Mouse (Mus musculus) kidney, postnatal 0 days (tissue): ENCODE results near the gene Idh3b. TPM values are rescaled to one million over a fixed set of nuclear protein-coding genes. Genes with fewer than 3 reads are reported as not detected.
A peak's percentile ranks its signal among the peaks of the same experiment; 100 is the strongest.

Experiments
- ATAC-seq: fragments of 200-750 bp; cut with Nextera tagmentation; replicated peaks from 2 replicates; pipeline ENCODE4 v1.8.0; 2017; ENCODE audit warnings: low read depth, moderate number of reproducible peaks, moderate TSS enrichment, moderate library complexity; ENCODE audit not compliant: low FRiP score
- DNase-seq: peaks from one replicate; pipeline ENCODE4 v3.0.0-alpha.2; 2016; ENCODE audit warnings: low spot score
- H3K27ac ChIP-seq: fragments of 300-500 bp; sonication (generic); 2 replicates; pipeline ENCODE4 v1.5.1; 2014; ENCODE audit warnings: mild to moderate bottlenecking
- H3K27me3 ChIP-seq: fragments of 300-500 bp; sonication (generic); 2 replicates; pipeline ENCODE4 v1.6.1; 2014; ENCODE audit warnings: low read length, mixed read lengths; ENCODE audit not compliant: insufficient read depth
- H3K36me3 ChIP-seq: fragments of 300-500 bp; sonication (generic); 2 replicates; pipeline ENCODE4 v1.6.1; 2014; ENCODE audit warnings: low read length, mixed read lengths; ENCODE audit not compliant: insufficient read depth
- H3K4me1 ChIP-seq: fragments of 300-500 bp; sonication (generic); replicated peaks from 2 replicates; pipeline ENCODE4 v1.6.1; 2014; ENCODE audit warnings: antibody characterized with exemption, low read length, mixed read lengths; ENCODE audit not compliant: insufficient read depth
- H3K4me2 ChIP-seq: fragments of 300-500 bp; sonication (generic); 2 replicates; pipeline ENCODE4 v1.6.1; 2014; ENCODE audit warnings: mild to moderate bottlenecking, low read length, moderate library complexity, mixed read lengths
- H3K4me3 ChIP-seq: fragments of 300-500 bp; sonication (generic); replicated peaks from 2 replicates; pipeline ENCODE4 v1.5.1; 2014; ENCODE audit warnings: low read depth, low read length
- H3K9ac ChIP-seq: fragments of 300-500 bp; sonication (generic); 2 replicates; pipeline ENCODE4 v1.6.1; 2014; ENCODE audit warnings: low read depth, low read length
- H3K9me3 ChIP-seq: fragments of 300-500 bp; sonication (generic); replicated peaks from 2 replicates; pipeline ENCODE4 v1.6.1; 2016; ENCODE audit warnings: low read length, inconsistent platforms, mixed read lengths
- CTCF ChIP-seq: IDR thresholded peaks from 2 replicates; pipeline ENCODE4 v1.5.1; 2016; ENCODE audit warnings: antibody characterized with exemption, low read depth, mild to moderate bottlenecking, moderate library complexity
- WGBS: fragments of 180-500 bp; shearing (Covaris S2); extraction: QIAGEN DNeasy Blood & Tissue Kit; methylation state at CpG from one replicate; pipeline ENCODE4 v1.1.7; 2014; 5-methylcytosine and 5-hydroxymethylcytosine counted together
- polyA plus RNA-seq: library from polyadenylated mRNA; unstranded; fragments of >200 nt; fragmentation: Nextera tagmentation; extraction: Ambion mirVana; gene quantifications from 2 replicates; pipeline ENCODE4 v1.2.1, GENCODE M21; 2015

The Idh3b gene
- polyA plus RNA-seq, 1 experiment from 2014 or later = 245 TPM

DNA sequence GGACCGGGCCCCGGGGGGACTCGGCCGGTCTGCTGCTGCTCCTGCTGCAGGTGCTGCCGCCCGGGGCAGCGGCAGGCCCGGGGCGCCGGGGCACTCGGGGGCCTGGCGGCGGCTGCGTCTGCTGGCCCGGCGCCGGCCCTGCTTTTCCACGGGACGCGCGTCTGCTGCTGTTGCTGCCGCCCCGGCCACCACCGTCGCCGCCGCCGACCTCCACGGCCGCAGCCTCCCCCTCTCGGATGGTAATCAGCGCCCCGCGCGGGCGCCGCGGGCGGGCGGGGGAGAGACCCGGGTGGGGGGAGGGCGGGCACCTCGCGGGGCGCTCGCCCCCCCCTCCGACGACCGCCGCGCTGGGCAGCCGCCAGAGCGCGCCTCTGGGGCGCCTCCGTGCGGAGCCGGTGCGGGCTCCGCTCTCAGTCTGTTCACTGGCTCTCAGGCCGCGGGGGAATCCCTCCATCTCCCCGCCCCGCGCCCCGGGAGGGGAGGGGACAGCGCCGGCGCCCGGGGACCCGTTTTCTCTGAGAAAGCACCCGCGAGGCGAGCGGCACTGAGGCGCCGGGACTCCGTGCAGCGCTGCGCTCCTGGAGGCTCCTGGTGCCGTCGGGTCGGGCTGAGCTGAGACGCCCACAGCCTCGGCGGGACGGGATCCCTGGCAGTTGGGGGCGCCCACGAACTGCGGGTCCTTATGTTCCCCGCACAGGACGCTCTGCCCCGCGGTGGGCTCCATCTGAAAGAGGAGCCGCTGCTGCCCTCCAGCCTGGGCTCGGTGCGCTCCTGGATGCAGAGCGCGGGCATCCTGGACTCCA, 11.2 kb upstream of the Idh3b start:
- H3K27me3 ChIP-seq = no peaks in the 10 kb centered on the region
- no peaks in the 10 kb centered on the region for H3K9me3 ChIP-seq
- TF ChIP-seq CTCF = 0 out of 2 replicates have a peak, but pooled peaks have one; percentile 7
- H3K27ac ChIP-seq = peak overlapping the region; percentile 42; the same call in 1 of the 2 replicates
- DNase-seq (peak; percentile 64), ATAC-seq (peak; percentile 35; the same call in 1 of the 2 replicates)
- H3K36me3 ChIP-seq = 0 out of 2 replicates have a peak, but pooled peaks cover 3% of the 10 kb centered on the region
- peak overlapping the region; percentile 68 for H3K4me3 ChIP-seq
- H3K4me1 ChIP-seq = peaks cover 8% of the 10 kb centered on the region; the same call in 1 of the 2 replicates
- peak overlapping the region; percentile 78 for H3K9ac ChIP-seq
- H3K4me2 ChIP-seq = peak overlapping the region; percentile 88
- WGBS = under 1% methylated on average over 68 of the region's 99 CpGs

DNA sequence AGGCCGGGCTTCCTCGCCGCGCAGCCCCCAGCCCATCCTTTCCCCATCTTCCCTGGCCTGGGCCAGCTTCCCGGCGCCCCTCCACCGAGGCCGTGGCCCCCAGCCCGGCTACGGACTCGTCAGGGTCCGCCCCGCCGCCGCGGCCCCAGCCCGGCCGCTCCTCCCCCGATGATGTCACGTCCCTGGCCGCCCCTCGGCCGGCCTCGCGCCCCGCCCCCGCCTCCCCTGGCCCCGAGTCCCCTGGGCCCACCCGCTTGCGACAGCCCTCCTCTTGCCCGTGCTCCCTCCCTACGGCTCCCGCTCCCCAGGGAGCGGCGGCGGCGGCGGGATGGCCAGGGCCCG, 10.6 kb upstream of the Idh3b start, which contains the start of gene Ebf4:
Gene Ebf4 (plus strand): TSS at position 234 of the 342 bp plus-strand sequence.
- ATAC-seq = peak; percentile 53
- Histone ChIP-seq H3K36me3 (0 out of 2 replicates have a peak, but pooled peaks cover 3% of the 10 kb centered on the region), H3K4me3 (peak within 1 kb of the TSS; percentile 68), H3K4me2 (peak within 1 kb of the TSS; percentile 88), H3K9me3 (no peaks in the 10 kb centered on the region), H3K27me3 (no peaks in the 10 kb centered on the region), H3K27ac (peak within 1 kb of the TSS; percentile 42; the same call in 1 of the 2 replicates), H3K9ac (peak within 1 kb of the TSS; percentile 78), H3K4me1 (peaks cover 8% of the 10 kb centered on the region; the same call in 1 of the 2 replicates)
- 1% methylated on average over 27 of the region's 39 CpGs for WGBS
- no peak for TF ChIP-seq CTCF
- peak; percentile 68 for DNase-seq

DNA sequence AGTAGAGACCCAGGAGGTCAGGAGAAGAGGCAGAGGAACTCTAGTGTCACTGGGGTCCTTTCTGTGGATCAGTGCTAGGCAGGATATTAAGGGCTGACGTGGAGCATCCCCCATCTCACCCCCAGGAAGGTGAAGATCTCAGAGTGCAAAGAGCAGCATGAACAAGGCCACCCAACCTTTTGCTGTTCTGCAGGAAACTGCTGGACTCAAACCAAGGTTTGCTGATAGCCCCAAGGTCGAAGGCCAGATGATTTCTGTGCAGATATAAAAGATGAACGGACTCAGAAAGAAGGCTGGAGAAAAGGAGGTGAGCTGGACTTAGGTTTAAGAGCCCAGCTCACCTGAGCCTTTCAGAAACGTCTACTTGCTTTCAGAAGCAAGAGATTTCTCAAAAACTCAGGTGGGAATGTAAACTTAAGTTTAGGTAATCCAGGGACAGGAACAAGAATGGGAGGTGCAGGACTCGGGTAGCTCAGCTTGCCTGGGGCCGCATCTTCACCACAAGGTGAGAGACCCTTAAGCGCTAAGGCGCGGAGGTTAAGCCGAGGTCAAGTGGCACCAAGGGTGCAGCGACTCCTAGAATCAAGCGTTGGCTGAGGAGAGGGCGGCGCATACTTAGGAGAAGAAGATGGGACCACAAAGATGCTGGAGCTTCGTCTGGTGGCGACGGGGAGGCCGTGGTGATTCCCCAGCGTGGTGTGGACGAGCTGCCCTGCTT, 10.0 kb upstream of the Idh3b start:
- ATAC-seq = no peak

DNA sequence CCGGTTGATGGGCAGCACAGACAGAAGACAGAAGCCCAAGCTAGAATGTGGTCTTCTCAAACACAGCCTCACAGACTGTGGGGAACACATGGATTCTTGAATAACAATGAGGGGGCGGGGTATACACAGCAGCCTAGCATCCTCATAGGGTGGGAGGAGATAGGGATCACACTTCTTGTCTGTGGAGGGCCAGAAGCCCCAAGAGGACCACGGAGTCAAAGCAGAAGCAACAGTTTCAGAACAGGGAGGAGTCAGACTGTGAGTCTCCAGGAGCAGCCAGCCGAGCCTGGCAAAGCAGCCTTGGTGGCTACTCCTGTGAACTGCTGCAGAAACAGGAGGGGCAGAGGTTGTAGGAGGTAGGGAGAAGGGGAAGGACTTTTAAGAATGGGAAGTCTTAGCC, 9.1 kb upstream of the Idh3b start:
- Histone ChIP-seq H3K27ac (no peak overlapping the region), H3K27me3 (no peaks in the 10 kb centered on the region), H3K36me3 (no peaks in the 10 kb centered on the region), H3K4me1 (peaks cover 8% of the 10 kb centered on the region; the same call in 1 of the 2 replicates), H3K4me2 (0 out of 2 replicates have a peak overlapping the region, but pooled peaks have one; percentile 6), H3K9me3 (no peaks in the 10 kb centered on the region), H3K9ac (no peak overlapping the region), H3K4me3 (no peak overlapping the region)
- ATAC-seq (peak; percentile 66), DNase-seq (peak; percentile 81)
- no peak for TF ChIP-seq CTCF
- WGBS = 4% methylated on average over 4 of the region's 4 CpGs

More for the DNA sequence above, 10.0 kb upstream of the Idh3b start:
- Histone ChIP-seq H3K9me3 (no peaks in the 10 kb centered on the region), H3K27ac (0 out of 2 replicates have a peak overlapping the region, but pooled peaks have one; percentile 42), H3K27me3 (no peaks in the 10 kb centered on the region), H3K4me2 (peak overlapping the region; percentile 88), H3K4me1 (peaks cover 8% of the 10 kb centered on the region; the same call in 1 of the 2 replicates), H3K9ac (peak overlapping the region; percentile 78), H3K36me3 (no peaks in the 10 kb centered on the region), H3K4me3 (peak overlapping the region; percentile 68)
- TF ChIP-seq CTCF = no peak
- WGBS = 10% methylated on average over 20 of the region's 20 CpGs
- DNase-seq = peak; percentile 20

DNA sequence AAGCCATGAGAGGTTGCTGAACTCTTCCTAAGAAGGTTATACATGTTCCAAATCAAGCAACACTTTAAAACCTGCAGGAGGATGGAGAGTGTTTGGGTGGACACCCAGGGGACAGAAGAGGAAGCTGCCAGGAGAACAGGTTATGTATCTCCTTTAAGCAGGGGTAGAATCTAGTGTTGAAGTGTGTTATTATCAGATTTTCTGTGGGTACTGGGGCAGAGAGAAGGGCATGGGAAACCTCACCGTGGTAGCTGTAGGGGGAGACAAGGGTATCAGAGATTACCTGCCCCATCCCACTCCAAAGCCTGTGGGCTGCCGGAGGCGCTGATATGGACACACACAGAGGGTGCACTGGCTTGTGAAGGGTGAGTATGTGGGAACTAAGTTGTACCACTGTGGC, 8.7 kb upstream of the Idh3b start:
- Histone ChIP-seq H3K9ac (no peak overlapping the region), H3K9me3 (no peaks in the 10 kb centered on the region), H3K27me3 (no peaks in the 10 kb centered on the region), H3K4me1 (peaks cover 8% of the 10 kb centered on the region; the same call in 1 of the 2 replicates), H3K36me3 (no peaks in the 10 kb centered on the region), H3K4me2 (no peak overlapping the region), H3K4me3 (no peak overlapping the region), H3K27ac (no peak overlapping the region)
- no peak for TF ChIP-seq CTCF
- no peak for DNase-seq
- WGBS = 32% methylated on average over 3 of the region's 3 CpGs
- no peak for ATAC-seq

DNA sequence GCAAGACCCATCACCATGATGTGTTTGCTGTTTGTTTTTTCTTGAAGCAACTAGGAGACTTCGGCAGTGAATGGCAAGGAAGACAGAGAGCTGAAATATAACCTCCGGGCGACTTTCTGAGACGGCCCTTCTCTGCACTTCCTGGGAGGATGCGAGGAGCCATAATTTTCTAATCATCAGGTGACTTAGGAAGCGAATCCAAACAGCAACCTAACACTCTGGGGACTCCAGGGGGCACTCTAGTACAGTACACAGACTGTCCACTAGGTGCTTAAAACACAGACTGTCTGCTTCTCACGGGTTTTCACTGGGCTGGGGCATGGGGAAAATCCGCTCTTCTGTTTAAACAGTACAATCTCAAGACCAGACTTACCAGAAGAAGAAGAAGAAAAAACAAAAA, 7.1 kb upstream of the Idh3b start:
- no peaks in the 10 kb centered on the region for H3K9me3 ChIP-seq
- no peak overlapping the region for H3K27ac ChIP-seq
- no peaks in the 10 kb centered on the region for H3K27me3 ChIP-seq
- no peak overlapping the region for H3K9ac ChIP-seq
- no peaks in the 10 kb centered on the region for H3K36me3 ChIP-seq
- no peak overlapping the region for H3K4me3 ChIP-seq
- DNase-seq (peak; percentile 93), ATAC-seq (peak; percentile 40)
- H3K4me2 ChIP-seq = no peak overlapping the region
- H3K4me1 ChIP-seq = peaks cover 8% of the 10 kb centered on the region; the same call in 1 of the 2 replicates
- peak; percentile 90 for TF ChIP-seq CTCF
- 4% methylated on average over 8 of the region's 8 CpGs for WGBS
